Mouse (Mus musculus) cortical plate, adult 2 months (tissue): ENCODE measurements at regions not wholly inside any gene's neighbourhood (a gene's known extent, or its start where the extent isn't known, plus 50 kb on each side); places are given as distances from the start of the nearest gene placed in this dataset.

Experiments
- CTCF ChIP-seq: fragments of 200-500 bp; IDR thresholded peaks from 2 replicates; pipeline ENCODE4 v1.5.1; 2011; ENCODE audit warnings: mild to moderate bottlenecking, control low read depth, low read length; ENCODE audit not compliant: insufficient read depth; ENCODE audit errors: extremely low read depth
- POLR2A ChIP-seq: fragments of 200-500 bp; IDR thresholded peaks from 2 replicates; pipeline ENCODE4 v1.6.1; 2011; ENCODE audit warnings: mild to moderate bottlenecking, low read length, control low read depth; ENCODE audit not compliant: insufficient read depth; ENCODE audit errors: extremely low read depth

DNA sequence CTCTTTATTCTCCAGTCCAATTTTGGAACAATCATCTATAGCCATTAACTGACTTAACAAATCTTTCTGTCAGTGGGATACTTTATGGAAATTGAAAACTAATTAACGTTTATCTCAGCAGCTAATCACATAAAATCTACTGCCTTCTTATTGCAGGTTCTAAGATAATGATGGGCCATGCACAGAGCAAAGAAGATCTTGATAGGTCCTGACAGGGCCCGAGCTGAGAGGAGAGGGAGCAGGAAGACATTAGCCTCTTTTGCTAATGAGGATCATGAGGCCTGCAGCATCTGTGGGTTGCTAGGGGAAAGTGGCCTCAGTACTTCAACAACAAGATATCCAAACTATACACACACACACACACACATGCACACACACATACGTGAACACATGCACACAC lies 318.4 kb downstream of the Lmx1a start:
- TF ChIP-seq POLR2A: no peak
- no peak for TF ChIP-seq CTCF
